Mouse (Mus musculus) lung, adult 2 months (tissue): ENCODE data around the gene Sh3gl2.

ENCODE experiments used
- CTCF ChIP-seq: fragments of 200-500 bp; IDR thresholded peaks from 2 replicates; pipeline ENCODE4 v1.5.1; 2011; ENCODE audit warnings: mild to moderate bottlenecking, low read length, control low read depth; ENCODE audit not compliant: insufficient read depth
- POLR2A ChIP-seq: fragments of 200-500 bp; IDR thresholded peaks from 2 replicates; pipeline ENCODE4 v1.6.1; 2011; ENCODE audit warnings: low read depth, mild to moderate bottlenecking, control low read depth, low read length, borderline replicate concordance; ENCODE audit errors: extremely low read depth

GRCm38 (mm10) chr4:85267456-85267855, 62.5 kb downstream of the Sh3gl2 start:
- TF ChIP-seq CTCF = no peak
- no peak for TF ChIP-seq POLR2A
